Mouse (Mus musculus): ENCODE measurements at regions not wholly inside any gene's neighbourhood (a gene's known extent, or its start where the extent isn't known, plus 50 kb on each side); places are given as distances from the start of the nearest gene placed in this dataset.

GRCm38 (mm10) chr7:111829931-111830330 is 50.2 kb upstream of the Galnt18 start:
- Histone ChIP-seq H3K27ac (ENCODE audit: low read depth, low read length) (no peak overlapping the region), H3K4me3 (ENCODE audit: low read length) (no peak overlapping the region), H3K4me1 (ENCODE audit: control insufficient read depth, insufficient read depth, low read length) (no peaks in the 10 kb centered on the region), H3K36me3 (ENCODE audit: control insufficient read depth, insufficient read depth, low read length) (no peaks in the 10 kb centered on the region), H3K9ac (ENCODE audit: low read depth, low read length) (no peak overlapping the region), H3K27me3 (ENCODE audit: control insufficient read depth, insufficient read depth, low read length) (no peaks in the 10 kb centered on the region), H3K9me3 (ENCODE audit: control insufficient read depth, low read length) (no peaks in the 10 kb centered on the region), H3K4me2 (replicated peaks; ENCODE audit: low read depth, low read length) (no peak overlapping the region)
- ATAC-seq (ENCODE audit: low FRiP score, low TSS enrichment): no peak
- WGBS: 81% methylated on average over 1 of the region's 1 CpGs

Data from kidney, embryonic 14.5 days (tissue).